Mouse (Mus musculus) thymus, adult 2 months (tissue): ENCODE results near the gene Rab37. TPM values are rescaled to one million over a fixed set of nuclear protein-coding genes. Genes with fewer than 3 reads are reported as not detected.

Source experiments
- DNase-seq: peaks from one replicate; pipeline ENCODE4 v3.0.0; 2021
- H3K27ac ChIP-seq: fragments of 200-500 bp; 2 replicates; pipeline ENCODE4 v1.5.1; 2012; ENCODE audit warnings: low read length, control low read depth; ENCODE audit not compliant: control insufficient read depth, insufficient read depth
- H3K27me3 ChIP-seq: fragments of 200-500 bp; 2 replicates; pipeline ENCODE4 v1.6.1; 2012; ENCODE audit warnings: mild to moderate bottlenecking, low read length, moderate library complexity, mixed read lengths; ENCODE audit not compliant: control insufficient read depth, insufficient read depth
- H3K36me3 ChIP-seq: fragments of 200-500 bp; 2 replicates; pipeline ENCODE4 v1.6.1; 2012; ENCODE audit warnings: mild to moderate bottlenecking, low read length, moderate library complexity; ENCODE audit not compliant: control insufficient read depth, insufficient read depth
- H3K4me1 ChIP-seq: fragments of 200-500 bp; replicated peaks from 2 replicates; pipeline ENCODE4 v1.6.1; 2012; ENCODE audit warnings: low read length; ENCODE audit not compliant: control insufficient read depth, insufficient read depth
- H3K4me3 ChIP-seq: fragments of 200-500 bp; 2 replicates; pipeline ENCODE4 v1.5.1; 2012; ENCODE audit warnings: mild to moderate bottlenecking, low read length, control low read depth, moderate library complexity; ENCODE audit not compliant: control insufficient read depth, insufficient read depth
- CTCF ChIP-seq: fragments of 200-500 bp; IDR thresholded peaks from 2 replicates; pipeline ENCODE4 v1.5.1; 2012; ENCODE audit warnings: mild to moderate bottlenecking, control low read depth, low read length, moderate library complexity, borderline replicate concordance; ENCODE audit not compliant: control insufficient read depth, poor library complexity, insufficient read depth; ENCODE audit errors: extremely low read depth
- POLR2A ChIP-seq: fragments of 200-500 bp; IDR thresholded peaks from 2 replicates; pipeline ENCODE4 v1.6.1; 2012; ENCODE audit warnings: mild to moderate bottlenecking, low read length, control low read depth, moderate library complexity; ENCODE audit not compliant: control insufficient read depth, poor library complexity, insufficient read depth; ENCODE audit errors: extremely low read depth
- WGBS: fragments of 180-500 bp; shearing (Covaris S2); methylation state at CpG from one replicate; pipeline ENCODE4 v1.1.7; 2018; 5-methylcytosine and 5-hydroxymethylcytosine counted together
- polyA plus RNA-seq: library from polyadenylated mRNA; depleted of rRNA; stranded (reverse); fragments of >200 nt; gene quantifications from 2 replicates; pipeline ENCODE4 v1.2.3, GENCODE M21; 2012

The Rab37 gene
- polyA plus RNA-seq, 1 experiment: 18.3 TPM

DNA sequence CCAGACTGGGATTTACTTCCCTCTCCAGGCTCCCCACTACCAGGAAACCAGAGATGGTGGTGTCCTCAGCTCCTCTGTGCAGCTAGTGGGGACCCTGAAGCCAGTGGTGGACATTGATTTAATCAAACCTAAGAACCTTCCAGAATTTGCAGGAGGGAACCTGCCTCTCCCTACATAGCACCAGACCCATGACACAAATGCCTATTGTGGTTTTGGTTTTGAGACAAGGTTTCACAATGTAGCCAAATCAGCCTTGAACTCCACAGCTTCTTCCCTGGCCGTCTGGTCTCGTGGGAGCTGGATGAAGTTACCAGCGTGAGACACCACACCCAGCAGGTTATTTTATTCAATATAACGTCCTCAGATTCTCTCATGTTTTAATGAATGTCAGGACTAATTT, 32.5 kb upstream of the Rab37 start:
- Histone ChIP-seq H3K27ac (no peak overlapping the region), H3K27me3 (no peaks in the 10 kb centered on the region; the same call in 1 of the 2 replicates), H3K4me3 (no peak overlapping the region), H3K4me1 (no peaks in the 10 kb centered on the region), H3K36me3 (no peaks in the 10 kb centered on the region)
- no peak for DNase-seq
- 70% methylated on average over 4 of the region's 4 CpGs for WGBS
- TF ChIP-seq POLR2A (no peak), CTCF (no peak)

DNA sequence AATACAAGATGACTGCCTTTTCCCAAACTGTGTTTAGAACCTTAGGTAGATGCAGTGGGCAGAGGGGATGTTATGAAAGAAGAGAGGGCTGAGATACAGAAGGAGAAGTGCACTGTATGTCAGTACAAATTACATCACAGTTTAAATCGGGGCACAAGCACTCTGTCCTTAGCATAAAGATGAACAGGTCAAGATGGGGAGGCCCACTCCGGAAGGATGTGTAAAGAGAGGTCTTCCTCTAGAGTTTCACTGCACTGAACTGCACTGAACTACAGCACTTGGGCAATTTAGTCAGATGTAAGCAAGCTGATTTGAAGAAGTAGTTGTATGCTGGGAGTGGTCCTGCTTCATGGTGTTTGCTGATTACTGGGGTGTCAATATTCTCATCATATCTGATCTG, 31.4 kb upstream of the Rab37 start:
- H3K36me3 ChIP-seq: no peaks in the 10 kb centered on the region
- DNase-seq: no peak
- no peaks in the 10 kb centered on the region for H3K4me1 ChIP-seq
- no peaks in the 10 kb centered on the region; the same call in 1 of the 2 replicates for H3K27me3 ChIP-seq
- no peak overlapping the region for H3K4me3 ChIP-seq
- 77% methylated on average over 2 of the region's 2 CpGs for WGBS
- no peak overlapping the region for H3K27ac ChIP-seq
- TF ChIP-seq CTCF (no peak), POLR2A (no peak)

DNA sequence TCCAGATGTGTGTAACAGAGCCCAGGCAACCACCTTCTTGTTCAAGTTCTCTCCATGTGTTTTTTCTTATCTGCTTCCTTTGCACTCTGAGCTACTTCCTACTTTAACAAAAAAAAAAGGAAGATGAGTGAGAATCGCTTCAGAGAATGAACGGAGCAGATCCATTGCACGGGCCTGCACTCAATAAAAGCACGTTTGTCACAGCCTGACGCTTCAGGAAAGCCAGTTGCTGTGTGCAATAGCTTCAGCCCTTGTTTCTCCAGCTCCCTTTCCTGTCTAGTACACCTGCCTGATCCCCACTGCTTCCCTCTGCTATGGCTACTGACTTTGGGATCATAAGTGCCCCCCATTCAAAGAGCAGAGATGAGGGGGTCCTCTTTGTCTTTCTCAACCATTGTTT, 29.2 kb upstream of the Rab37 start, which contains the start of gene Cd300e:
Gene Cd300e (minus strand): TSS at position 101 of the 400 bp plus-strand sequence.
- Histone ChIP-seq H3K27me3 (no peaks in the 10 kb centered on the region; the same call in 1 of the 2 replicates), H3K27ac (no peak within 1 kb of the TSS)
- DNase-seq: no peak

DNA sequence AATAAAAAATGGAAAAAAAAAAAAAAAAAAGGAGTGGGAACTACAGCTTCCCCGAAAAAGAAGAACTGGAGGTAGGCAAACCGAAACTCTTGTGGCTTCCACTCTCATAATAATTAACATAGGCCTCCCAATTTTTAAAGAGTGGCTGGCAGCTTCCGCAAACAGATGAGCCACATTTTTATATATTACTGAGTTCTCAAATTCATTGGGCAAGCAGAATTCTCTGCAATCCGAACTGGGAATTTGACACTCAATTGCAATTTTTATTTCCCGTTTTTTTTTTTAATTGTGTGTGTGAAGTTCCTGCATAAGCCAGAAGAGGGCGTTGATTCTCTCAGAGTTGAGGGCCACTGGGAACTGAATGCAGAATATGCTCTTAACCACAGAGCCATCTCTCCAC, 24.5 kb upstream of the Rab37 start:
- DNase-seq: no peak
- Histone ChIP-seq H3K4me3 (no peak overlapping the region), H3K27me3 (no peaks in the 10 kb centered on the region), H3K27ac (no peak overlapping the region), H3K36me3 (no peaks in the 10 kb centered on the region), H3K4me1 (no peaks in the 10 kb centered on the region)
- TF ChIP-seq POLR2A (no peak), CTCF (no peak)
- WGBS: 18% methylated on average over 6 of the region's 6 CpGs

More for the DNA sequence above, 29.2 kb upstream of the Rab37 start, which contains the start of gene Cd300e:
- Histone ChIP-seq H3K4me3 (no peak within 1 kb of the TSS), H3K4me1 (no peaks in the 10 kb centered on the region), H3K36me3 (no peaks in the 10 kb centered on the region)
- 7% methylated on average over 5 of the region's 5 CpGs for WGBS
- no peak for TF ChIP-seq CTCF
- TF ChIP-seq POLR2A: no peak

DNA sequence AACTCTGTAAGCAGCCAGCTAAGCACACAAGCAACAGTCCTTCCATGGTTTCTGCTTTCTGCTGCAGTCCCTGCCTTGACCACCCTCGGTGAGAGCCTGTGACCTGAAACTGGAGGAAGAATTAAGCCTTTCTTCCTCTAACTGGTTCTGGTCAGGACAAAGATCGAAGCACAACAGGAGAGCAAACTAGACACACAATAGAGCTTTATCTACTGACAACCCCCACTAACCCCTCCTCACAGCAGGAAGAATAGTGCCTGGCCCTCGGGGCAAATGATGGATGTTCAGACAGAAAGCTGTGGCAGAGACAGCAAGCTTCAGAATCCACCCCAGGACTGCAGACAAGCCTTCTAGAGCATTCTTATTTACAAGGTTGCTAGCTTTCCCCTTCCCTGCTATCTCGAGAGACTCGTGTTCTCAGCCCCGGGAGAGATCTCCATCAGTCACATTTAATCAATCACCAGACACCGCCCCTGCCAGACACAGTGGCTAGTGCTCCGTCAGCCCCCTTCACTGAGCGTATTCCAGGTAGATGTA, 20.1 kb upstream of the Rab37 start:
- no peaks in the 10 kb centered on the region for H3K36me3 ChIP-seq
- 44% methylated on average over 9 of the region's 9 CpGs for WGBS
- no peak for DNase-seq
- H3K4me3 ChIP-seq: no peak overlapping the region
- TF ChIP-seq CTCF (no peak), POLR2A (no peak)
- no peaks in the 10 kb centered on the region for H3K4me1 ChIP-seq
- H3K27ac ChIP-seq: no peak overlapping the region
- no peaks in the 10 kb centered on the region for H3K27me3 ChIP-seq

DNA sequence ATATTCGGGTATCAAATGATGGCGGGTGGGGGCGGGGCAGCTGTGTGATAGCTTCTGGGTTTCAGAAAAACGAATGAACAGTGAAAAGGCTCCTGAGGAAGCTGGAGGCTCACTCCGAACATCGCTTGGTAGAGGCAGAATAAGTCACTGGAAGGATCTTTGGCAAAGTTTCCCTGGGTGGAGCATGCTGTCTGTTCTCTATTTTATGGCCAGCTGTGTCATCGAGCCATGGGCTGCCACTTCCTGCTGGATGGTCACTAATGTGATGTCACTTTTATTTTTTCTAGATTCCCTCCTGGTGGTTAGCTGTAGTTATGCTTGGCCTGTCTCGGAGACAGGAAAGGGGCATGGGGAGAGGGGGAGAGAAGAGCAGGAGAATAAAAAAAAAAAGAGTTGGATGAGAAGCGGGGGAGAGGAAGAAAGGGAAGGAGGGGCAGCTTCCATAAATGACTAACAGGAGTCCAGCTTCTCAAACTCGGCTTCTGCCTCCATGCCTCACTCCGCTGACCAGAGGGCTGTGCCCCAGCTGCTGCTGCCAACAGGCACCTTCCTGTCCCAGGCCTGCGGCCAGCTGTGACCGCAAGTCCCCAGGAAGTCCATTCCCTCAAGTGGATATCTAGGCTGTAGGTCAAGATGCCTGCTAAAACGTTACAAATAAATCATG, 19.5 kb upstream of the Rab37 start:
- Histone ChIP-seq H3K4me1 (no peaks in the 10 kb centered on the region), H3K36me3 (no peaks in the 10 kb centered on the region), H3K27ac (no peak overlapping the region), H3K4me3 (no peak overlapping the region), H3K27me3 (no peaks in the 10 kb centered on the region)
- DNase-seq: no peak
- no peak for TF ChIP-seq CTCF
- TF ChIP-seq POLR2A: no peak
- WGBS: 10% methylated on average over 14 of the region's 14 CpGs

DNA sequence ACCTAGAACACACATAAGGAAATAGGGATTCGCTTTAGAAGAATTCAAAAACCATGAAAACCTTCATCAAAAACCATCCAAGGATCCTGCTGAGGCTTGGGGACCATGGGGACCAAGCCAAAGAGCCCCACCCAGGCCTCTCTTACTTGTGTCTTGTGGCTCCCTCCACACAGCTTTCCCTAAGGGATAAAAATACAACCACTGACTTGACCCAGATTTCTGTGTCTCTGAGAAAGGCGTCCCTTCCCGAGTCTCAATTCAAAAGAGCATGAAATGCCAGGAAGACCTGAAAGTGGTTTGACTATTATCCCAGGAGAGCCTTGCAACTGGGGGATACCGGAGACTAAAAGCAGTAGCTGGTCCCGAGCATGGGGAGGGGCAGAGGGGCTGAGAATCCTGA, 18.2 kb upstream of the Rab37 start:
- DNase-seq: no peak
- H3K4me1 ChIP-seq: no peaks in the 10 kb centered on the region
- H3K36me3 ChIP-seq: no peaks in the 10 kb centered on the region
- TF ChIP-seq POLR2A: no peak
- no peak for TF ChIP-seq CTCF
- no peaks in the 10 kb centered on the region for H3K27me3 ChIP-seq
- 86% methylated on average over 5 of the region's 5 CpGs for WGBS
- H3K4me3 ChIP-seq: no peak overlapping the region
- H3K27ac ChIP-seq: no peak overlapping the region
